Mouse (Mus musculus): ENCODE data around the gene Inhbc. TPM values are rescaled to one million over a fixed set of nuclear protein-coding genes. Genes with fewer than 3 reads are reported as not detected.
A peak's percentile ranks its signal among the peaks of the same experiment; 100 is the strongest.
"Not testable (repeated sequence)": the region's sequence is repeated elsewhere in the genome, so short reads cannot be mapped to it uniquely, and the experiment has no call there.

Gene Inhbc
- total RNA-seq, 2 experiments from 2014 or later, result not detected

DNA sequence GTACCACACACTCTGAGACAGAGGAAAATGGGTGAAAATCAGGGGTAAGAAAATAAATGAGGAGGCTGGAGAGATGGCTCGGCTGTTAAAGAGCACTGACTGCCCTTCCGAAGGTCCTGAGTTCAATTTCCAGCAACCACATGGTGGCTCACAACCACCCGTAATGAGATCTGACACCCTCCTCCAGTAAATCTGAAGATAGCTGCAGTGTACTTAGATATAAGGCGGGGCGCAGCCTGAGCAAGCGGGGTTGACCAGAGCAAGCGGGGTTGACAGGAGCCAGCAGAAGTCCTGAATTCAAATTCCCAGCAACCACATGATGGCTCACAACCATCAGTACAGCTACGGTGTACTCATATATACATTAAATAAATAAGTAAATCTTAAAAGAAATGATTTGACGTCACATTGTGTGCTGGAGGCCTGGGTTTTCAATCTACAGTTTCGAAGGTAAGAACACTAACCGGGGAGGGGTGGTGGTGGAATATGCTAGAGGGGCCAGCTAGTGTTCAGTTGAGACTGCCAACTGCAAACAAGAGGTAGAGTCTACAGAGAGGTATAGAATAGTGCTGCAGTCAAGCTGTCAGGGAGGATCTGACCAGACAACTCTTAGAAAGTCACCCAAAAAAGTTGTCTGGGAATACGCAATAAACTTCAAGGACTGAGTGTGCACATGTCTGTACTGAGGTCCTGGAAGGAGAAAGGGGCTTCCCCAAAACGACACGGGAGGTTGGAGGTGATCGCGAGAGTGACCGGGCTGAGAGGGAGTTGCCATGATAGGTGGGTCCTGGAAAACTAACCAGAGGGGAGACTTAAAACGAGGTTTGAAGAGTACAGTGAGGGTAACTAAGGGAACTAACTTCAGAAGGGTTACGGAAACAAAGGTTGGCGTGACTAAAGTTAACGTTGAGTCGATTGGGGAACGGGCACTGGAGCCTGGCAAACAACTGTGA, 59.4 kb downstream of the Inhbc start:
- peak; percentile 36 for ATAC-seq (replicated peaks; ENCODE audit: low FRiP score, poor library complexity, severe bottlenecking)

DNA sequence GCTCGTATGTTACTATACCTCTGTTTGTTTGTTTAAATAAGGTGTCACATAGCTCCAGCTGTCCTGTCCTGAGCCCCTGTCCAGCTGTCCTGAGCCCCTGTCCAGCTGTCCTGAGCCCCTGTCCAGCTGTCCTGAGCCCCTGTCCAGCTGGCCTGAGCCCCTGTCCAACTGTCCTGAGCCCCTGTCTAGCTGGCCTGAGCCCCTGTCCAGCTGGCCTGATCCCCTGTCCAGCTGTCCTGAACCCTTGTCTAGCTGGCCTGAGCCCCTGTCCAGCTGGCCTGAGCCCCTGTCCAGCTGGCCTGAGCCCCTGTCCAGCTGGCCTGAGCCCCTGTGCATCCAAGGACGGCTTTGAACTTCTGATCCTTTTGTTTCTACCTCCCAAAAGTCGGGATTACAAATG, 61.1 kb downstream of the Inhbc start:
- ATAC-seq (replicated peaks; ENCODE audit: low FRiP score, poor library complexity, severe bottlenecking), result not testable (repeated sequence)

Other genes with a start within 250 kb of the Inhbc start
- gene Os9, start 249.3 kb downstream of the Inhbc start, total RNA-seq (2015; ENCODE audit: low replicate concordance), result 15.0 and 17.1 TPM in 2 replicates
- 59.5 and 60.7 TPM in 2 replicates for gene Os9, start 249.3 kb downstream of the Inhbc start, total RNA-seq (2017; ENCODE audit: low replicate concordance)
- gene B4galnt1, start 205.2 kb downstream of the Inhbc start, total RNA-seq (2015; ENCODE audit: low replicate concordance), result 33.0 and 34.3 TPM in 2 replicates
- 8.1 and 17.6 TPM in 2 replicates for gene B4galnt1, start 205.2 kb downstream of the Inhbc start, total RNA-seq (2017; ENCODE audit: low replicate concordance)
- not detected in 2 replicates for gene Slc26a10, start 189.8 kb downstream of the Inhbc start, total RNA-seq (2015; ENCODE audit: low replicate concordance)
- 0.28 TPM in 1 of 2 replicates, not detected in the other for gene Slc26a10, start 189.8 kb downstream of the Inhbc start, total RNA-seq (2017; ENCODE audit: low replicate concordance)
- 0.84 and 1.7 TPM in 2 replicates for gene Arhgef25, start 180.3 kb downstream of the Inhbc start, total RNA-seq (2015; ENCODE audit: low replicate concordance)
- gene Arhgef25, start 180.3 kb downstream of the Inhbc start, total RNA-seq (2017; ENCODE audit: low replicate concordance), result 2.2 and 2.7 TPM in 2 replicates
- 10.4 and 18.0 TPM in 2 replicates for gene Dtx3, start 174.7 kb downstream of the Inhbc start, total RNA-seq (2015; ENCODE audit: low replicate concordance)
- 8.4 and 9.4 TPM in 2 replicates for gene Dtx3, start 174.7 kb downstream of the Inhbc start, total RNA-seq (2017; ENCODE audit: low replicate concordance)
- gene Pip4k2c, start 158.8 kb downstream of the Inhbc start, total RNA-seq (2015; ENCODE audit: low replicate concordance), result 11.3 and 13.3 TPM in 2 replicates
- 19.6 and 25.6 TPM in 2 replicates for gene Pip4k2c, start 158.8 kb downstream of the Inhbc start, total RNA-seq (2017; ENCODE audit: low replicate concordance)
- 0.42 TPM in 1 of 2 replicates, not detected in the other for gene Kif5a, start 107.1 kb downstream of the Inhbc start, total RNA-seq (2015; ENCODE audit: low replicate concordance)
- gene Kif5a, start 107.1 kb downstream of the Inhbc start, total RNA-seq (2017; ENCODE audit: low replicate concordance), result under 0.01 TPM in 1 of 2 replicates, not detected in the other
- gene Dctn2, start 104.1 kb downstream of the Inhbc start, total RNA-seq (2015; ENCODE audit: low replicate concordance), result 32.5 and 59.1 TPM in 2 replicates
- gene Dctn2, start 104.1 kb downstream of the Inhbc start, total RNA-seq (2017; ENCODE audit: low replicate concordance), result 73.0 and 77.9 TPM in 2 replicates
- 22.4 and 33.0 TPM in 2 replicates for gene Mbd6, start 81.4 kb downstream of the Inhbc start, total RNA-seq (2015; ENCODE audit: low replicate concordance)
- 6.1 and 7.1 TPM in 2 replicates for gene Mbd6, start 81.4 kb downstream of the Inhbc start, total RNA-seq (2017; ENCODE audit: low replicate concordance)
- gene Mars, start 58.6 kb downstream of the Inhbc start, total RNA-seq (2015; ENCODE audit: low replicate concordance), result 35.1 and 38.8 TPM in 2 replicates
- 43.5 and 45.6 TPM in 2 replicates for gene Mars, start 58.6 kb downstream of the Inhbc start, total RNA-seq (2017; ENCODE audit: low replicate concordance)
- 19.9 and 21.1 TPM in 2 replicates for gene Arhgap9, start 48.5 kb downstream of the Inhbc start, total RNA-seq (2015; ENCODE audit: low replicate concordance)
- gene Arhgap9, start 48.5 kb downstream of the Inhbc start, total RNA-seq (2017; ENCODE audit: low replicate concordance), result 14.6 and 18.7 TPM in 2 replicates
- not detected in 2 replicates for gene Gli1, start 28.5 kb downstream of the Inhbc start, total RNA-seq (2015; ENCODE audit: low replicate concordance)
- gene Gli1, start 28.5 kb downstream of the Inhbc start, total RNA-seq (2017; ENCODE audit: low replicate concordance), result not detected in 2 replicates
- gene Inhbe, start 16.0 kb downstream of the Inhbc start, total RNA-seq (2015; ENCODE audit: low replicate concordance), result not detected in 2 replicates
- gene Inhbe, start 16.0 kb downstream of the Inhbc start, total RNA-seq (2017; ENCODE audit: low replicate concordance), result not detected in 2 replicates
- 25.7 and 34.9 TPM in 2 replicates for gene R3hdm2, start 9.9 kb upstream of the Inhbc start, total RNA-seq (2015; ENCODE audit: low replicate concordance)
- gene R3hdm2, start 9.9 kb upstream of the Inhbc start, total RNA-seq (2017; ENCODE audit: low replicate concordance), result 17.7 and 18.3 TPM in 2 replicates
- not detected in 2 replicates for gene Stac3, start 131.3 kb upstream of the Inhbc start, total RNA-seq (2015; ENCODE audit: low replicate concordance)
- not detected in 2 replicates for gene Stac3, start 131.3 kb upstream of the Inhbc start, total RNA-seq (2017; ENCODE audit: low replicate concordance)
- gene Ndufa4l2, start 144.5 kb upstream of the Inhbc start, total RNA-seq (2015; ENCODE audit: low replicate concordance), result not detected in 2 replicates
- gene Ndufa4l2, start 144.5 kb upstream of the Inhbc start, total RNA-seq (2017; ENCODE audit: low replicate concordance), result not detected in 2 replicates
- 17.9 and 19.9 TPM in 2 replicates for gene Shmt2, start 152.0 kb upstream of the Inhbc start, total RNA-seq (2015; ENCODE audit: low replicate concordance)
- 12.3 and 18.3 TPM in 2 replicates for gene Shmt2, start 152.0 kb upstream of the Inhbc start, total RNA-seq (2017; ENCODE audit: low replicate concordance)
- gene Nxph4, start 164.1 kb upstream of the Inhbc start, total RNA-seq (2015; ENCODE audit: low replicate concordance), result not detected in 2 replicates
- not detected in 2 replicates for gene Nxph4, start 164.1 kb upstream of the Inhbc start, total RNA-seq (2017; ENCODE audit: low replicate concordance)